Mouse (Mus musculus): Measurements from ENCODE around the gene Ddx20.
"Not testable (repeated sequence)": the region's sequence is repeated elsewhere in the genome, so short reads cannot be mapped to it uniquely, and the experiment has no call there.

Ddx20 gene

DNA sequence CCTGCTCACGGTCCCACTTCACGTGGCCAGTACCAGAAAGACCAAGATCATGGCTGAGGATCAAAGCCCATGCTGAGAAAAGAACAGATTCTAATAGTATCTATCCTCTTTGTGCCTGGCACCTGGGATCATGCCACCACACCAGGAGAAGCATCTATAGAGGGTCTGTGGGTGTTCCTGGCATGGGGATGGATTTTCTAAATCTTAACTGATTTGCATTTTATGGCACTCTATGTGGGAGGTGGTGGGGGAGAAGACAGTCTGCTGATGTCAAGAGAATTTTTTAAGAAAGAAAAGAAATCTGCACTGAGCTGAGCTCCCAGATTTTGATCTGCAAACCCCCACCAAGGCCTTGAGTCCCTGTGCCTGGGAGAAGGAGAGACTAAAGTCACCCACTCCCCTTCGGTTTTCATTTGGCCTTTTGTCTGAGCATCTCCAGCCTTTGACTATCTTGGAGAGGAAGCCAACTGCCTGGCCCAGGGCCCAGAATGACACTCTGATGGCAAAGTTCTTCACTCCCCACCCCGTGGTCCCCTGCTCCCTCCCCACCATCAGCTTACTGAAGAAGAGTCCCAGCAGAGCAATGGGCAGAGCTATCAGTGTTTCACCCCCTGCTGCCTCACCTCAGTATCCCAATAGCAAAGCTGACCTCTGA, 19.1 kb upstream of the Ddx20 start:
- in situ Hi-C loops (cut with MboI, MseI), result no loop called here

DNA sequence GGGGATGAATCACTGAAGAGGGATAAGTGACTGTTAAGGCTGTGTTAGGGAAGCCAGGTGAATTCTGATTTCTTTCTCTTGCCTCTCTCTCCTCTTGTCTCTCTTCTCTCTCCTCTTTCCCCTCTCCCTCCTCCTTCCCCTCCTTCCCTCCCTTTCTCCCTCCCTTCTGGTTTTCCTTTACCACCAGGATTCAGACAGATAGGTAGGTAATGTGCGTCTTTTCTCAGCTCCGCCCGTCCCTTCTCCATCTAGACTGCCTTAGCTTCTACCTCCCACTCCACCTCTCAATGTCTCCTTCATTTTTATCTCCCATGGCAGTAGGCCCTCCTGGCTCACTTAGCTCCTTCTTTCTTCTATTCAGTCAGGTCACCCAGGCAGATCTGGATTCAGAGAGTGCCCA, 18.2 kb upstream of the Ddx20 start:
- in situ Hi-C loops (cut with MboI, MseI), result no loop called here

DNA sequence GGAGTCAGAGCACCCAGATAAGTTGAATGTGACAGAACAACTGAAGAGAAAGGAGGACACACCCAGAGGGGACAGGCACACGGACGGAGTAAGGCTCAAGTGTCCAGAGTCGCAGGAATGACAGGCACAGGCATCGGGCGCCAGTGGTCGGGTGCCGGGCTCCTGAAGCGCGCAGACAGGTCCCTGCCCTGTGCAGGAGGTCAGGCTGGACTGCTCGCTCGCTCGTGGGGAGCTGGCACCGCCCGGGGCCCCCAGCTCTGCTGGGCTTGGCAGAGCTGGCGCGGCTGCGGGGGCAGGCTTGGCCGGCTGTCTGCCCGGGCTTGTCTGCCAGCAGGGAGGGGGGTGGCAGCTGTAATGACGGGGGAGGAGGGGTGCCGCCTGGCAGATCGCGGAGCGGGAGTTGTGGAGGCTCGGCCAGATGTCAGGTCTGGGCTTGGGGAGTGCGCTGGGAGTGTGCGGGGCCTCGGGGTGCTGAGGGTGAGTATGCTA, 17.7 kb upstream of the Ddx20 start:
- in situ Hi-C loops (cut with MboI, MseI), result no loop called here

DNA sequence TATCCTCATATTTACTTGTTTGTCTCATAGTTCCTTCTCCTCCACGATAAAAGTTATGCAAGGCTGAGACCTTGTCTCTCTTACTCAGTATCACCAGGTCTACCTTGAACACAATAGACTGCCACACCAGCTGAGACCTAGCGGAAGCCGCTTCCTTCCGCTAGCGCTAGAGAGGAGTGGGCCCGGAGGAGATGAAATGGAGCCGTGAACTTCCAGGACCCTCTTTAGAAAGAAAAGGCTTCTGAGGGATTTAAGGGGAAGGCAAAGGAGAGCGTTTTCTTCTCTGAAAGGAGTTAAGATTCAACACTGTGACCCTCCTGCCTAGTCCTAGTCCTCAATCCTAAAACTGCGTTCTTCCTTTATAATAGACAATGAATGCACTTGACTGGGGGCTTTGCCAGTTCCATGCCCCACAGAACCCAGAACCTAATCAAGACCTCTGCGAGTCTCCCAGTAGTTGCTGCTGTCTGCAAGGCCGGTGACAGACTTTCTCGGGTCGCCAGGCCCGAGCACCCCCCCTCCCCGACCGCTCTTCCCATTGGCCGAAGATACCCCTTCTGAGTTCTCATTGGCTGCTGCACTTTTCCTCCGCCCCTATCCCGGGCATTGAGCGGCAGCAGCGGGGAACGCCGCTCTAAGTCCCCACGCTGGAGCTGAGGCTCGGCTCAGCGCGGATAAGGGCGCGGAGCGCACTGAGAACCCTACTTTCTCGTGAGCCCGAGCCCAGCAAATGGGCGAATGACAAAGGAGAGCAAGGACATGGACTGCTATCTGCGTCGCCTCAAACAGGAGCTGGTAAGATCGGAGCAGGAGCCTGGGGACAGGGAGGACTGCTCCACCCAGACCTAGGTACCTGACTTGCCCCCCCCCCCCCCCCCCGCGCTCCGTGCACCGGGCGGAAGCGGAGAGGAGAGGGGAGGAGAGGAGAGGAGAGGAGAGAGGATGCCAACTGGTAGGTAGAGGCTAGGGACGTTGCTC, 16.9 kb upstream of the Ddx20 start, which contains the start of gene Inka2:
Gene Inka2 (plus strand): TSS at position 569 of the 978 bp plus-strand sequence.
- in situ Hi-C loops (cut with MboI, MseI), result no loop called here

- in situ Hi-C loops (cut with MboI, MseI), result no loop called here
Measured at GRCm38 (mm10) chr3:105703571-105703970, 16.2 kb upstream of the Ddx20 start.

- in situ Hi-C loops (cut with MboI, MseI), result no loop called here
Measured at GRCm38 (mm10) chr3:105701399-105701798, 14.0 kb upstream of the Ddx20 start.

- in situ Hi-C loops (cut with MboI, MseI), result not testable (repeated sequence)
Measured at GRCm38 (mm10) chr3:105700786-105701185, 13.4 kb upstream of the Ddx20 start.

GRCm38 (mm10) chr3:105699241-105699933, 12.0 kb upstream of the Ddx20 start:
- in situ Hi-C loops (cut with MboI, MseI), result no loop called here

DNA sequence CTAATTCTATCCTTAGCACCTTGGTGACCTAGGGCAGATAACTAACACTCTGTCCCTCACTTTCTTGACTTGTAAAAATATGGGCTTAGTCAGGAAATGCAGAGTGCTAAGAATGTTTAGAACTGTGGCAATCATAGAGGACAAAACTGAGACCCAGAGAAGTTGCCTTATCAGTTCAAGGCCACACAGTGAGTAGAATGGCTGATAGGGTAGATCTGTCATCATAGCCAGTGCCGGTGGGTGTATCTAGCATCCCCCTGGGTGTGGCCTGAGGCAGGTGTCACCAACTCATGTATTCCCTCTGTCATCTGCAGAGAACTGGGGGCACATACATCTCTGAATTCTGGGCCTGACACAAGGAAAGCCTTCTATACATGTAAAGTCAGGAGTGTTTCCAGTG, 10.9 kb upstream of the Ddx20 start:
- in situ Hi-C loops (cut with MboI, MseI), result no loop called here

GRCm38 (mm10) chr3:105697148-105697441, 9.7 kb upstream of the Ddx20 start:
- in situ Hi-C loops (cut with MboI, MseI), result no loop called here

DNA sequence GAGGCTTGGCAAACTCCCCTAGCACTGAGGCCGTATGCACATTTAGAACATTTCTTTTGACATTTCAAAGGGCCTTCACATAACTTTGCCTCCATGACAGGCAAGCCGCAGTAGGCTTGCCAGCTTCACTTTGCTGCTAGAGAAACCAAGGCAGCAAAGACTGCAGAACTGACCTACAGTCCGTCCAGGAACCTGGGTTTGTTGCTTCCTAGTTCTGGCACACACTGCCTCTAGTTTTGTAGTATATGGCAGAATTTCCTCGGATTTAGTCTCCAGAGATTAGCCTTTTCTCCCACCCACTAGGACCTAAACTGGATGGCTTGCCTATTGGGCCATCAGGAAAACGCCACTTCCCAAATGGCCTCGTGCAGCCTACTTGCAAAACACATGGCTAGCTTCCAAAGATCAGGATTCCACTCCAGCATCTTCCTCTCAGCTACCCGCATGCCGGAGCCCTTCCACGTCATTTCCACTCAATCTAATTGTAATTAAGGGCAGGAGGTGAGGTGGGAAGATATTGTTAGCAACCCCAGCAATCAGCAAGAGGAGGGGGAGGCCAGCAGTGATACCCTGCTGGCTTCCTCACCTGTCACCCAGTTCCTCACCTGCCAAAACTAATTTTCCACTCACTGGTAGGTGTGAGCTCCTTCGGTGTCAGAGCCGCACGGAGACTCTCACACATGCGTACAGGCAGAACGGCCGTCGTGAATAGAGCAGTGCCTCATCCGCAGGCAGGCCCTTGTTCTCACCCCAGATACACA, 9.2 kb upstream of the Ddx20 start:
- in situ Hi-C loops (cut with MboI, MseI), result no loop called here

DNA sequence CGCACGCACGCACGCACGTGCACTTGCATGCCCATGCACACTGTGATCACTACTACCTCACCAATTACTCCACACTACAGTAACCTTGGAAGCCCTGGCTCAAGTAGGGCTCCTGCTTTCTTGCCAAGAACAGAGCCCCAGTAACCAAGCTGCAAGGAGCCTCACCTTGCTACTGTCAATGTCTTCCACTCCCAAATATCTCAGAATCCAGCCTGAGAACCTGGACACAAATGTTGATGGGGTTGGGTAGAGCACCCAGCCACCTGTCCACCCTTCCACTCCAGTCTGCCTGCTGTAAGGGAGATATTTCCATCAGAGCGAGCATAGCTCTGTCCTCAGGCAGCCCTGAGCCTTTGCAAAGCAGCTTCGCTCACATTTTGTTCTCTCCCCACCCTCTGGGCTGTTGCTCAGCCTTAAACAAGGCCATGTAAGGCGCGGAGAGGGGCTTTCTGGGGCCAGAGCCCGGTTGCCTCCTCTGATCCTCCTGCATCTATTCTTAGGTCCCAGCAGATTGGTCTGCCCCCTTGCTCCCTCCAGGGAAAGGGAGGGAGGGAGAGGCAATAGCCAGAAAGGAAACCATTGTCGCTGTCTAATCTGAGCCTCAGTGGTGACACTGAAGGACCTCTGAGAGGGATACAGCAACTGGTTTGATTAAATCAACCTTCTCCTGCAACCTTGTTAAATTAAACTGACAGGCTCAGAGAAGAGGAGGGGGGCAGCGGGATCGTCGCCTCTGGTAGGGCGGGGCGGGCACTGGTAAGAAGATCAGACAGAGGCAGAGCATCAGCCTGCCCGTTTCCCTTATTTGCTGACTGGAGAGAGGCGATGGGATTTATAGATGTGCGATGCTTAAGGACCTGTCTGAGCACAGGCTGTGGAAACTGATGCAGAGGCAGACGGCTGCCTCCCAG, 8.4 kb upstream of the Ddx20 start:
- in situ Hi-C loops (cut with MboI, MseI), result no loop called here

- in situ Hi-C loops (cut with MboI, MseI), result no loop called here
Measured at GRCm38 (mm10) chr3:105693327-105694080, 6.1 kb upstream of the Ddx20 start.

GRCm38 (mm10) chr3:105688536-105688935, 1.2 kb upstream of the Ddx20 start:
- in situ Hi-C loops (cut with MboI, MseI), result loop anchor here (5.0 to 10.0 kb wide), 5 partner anchors 34 to 796 kb away; partner anchors contain the start of genes Dennd2d (in 2 of the 2) and Wdr77 (in 1 of the 2)

- in situ Hi-C loops (cut with MboI, MseI), result loop anchor here (5.0 to 10.0 kb wide), 5 partner anchors 36 to 798 kb away; partner anchors contain the start of genes Dennd2d (in 2 of the 2) and Wdr77 (in 1 of the 2)
Measured at GRCm38 (mm10) chr3:105686394-105687323, 715 bp downstream of the Ddx20 start.

DNA sequence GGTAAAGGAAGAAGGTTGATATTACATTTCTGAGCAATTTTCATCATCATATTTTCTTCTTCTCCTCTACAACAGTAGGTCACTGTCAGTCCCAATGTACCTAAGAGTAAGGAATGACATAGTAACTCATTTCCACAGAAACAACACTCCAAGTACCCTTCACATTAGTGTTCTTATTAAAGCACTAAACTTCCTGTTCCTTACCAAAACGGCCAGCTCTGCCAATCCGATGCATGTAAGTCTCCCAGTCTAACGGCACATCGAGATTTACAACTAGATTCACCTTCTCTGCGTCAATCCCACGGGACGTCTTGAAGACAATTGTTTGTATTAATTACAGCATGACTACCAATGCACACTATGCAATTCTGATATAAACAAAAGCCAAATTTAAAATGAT, 7.0 kb downstream of the Ddx20 start:
- in situ Hi-C loops (cut with MboI, MseI), result loop anchor here (10.0 kb wide), 1 partner anchor 804 kb away; the partner anchor contains the start of gene Dennd2d (in 2 of the 2)

- in situ Hi-C loops (cut with MboI, MseI), result loop anchor here in 1 of 2 experiments (5.0 kb wide), 1 partner anchor 771 kb away; no protein-coding TSS in a partner anchor
Measured at GRCm38 (mm10) chr3:105675932-105676331, 11.4 kb downstream of the Ddx20 start.

Data from T-helper 17 cell (primary cell).